Mouse (Mus musculus) erythroid progenitor cell, adult 5-6 weeks (primary cell): ENCODE measurements around the gene Gpc5. TPM values are rescaled to one million over a fixed set of nuclear protein-coding genes. Genes with fewer than 3 reads are reported as not detected.

Experiments used
- ATAC-seq: replicated peaks from 2 replicates; pipeline ENCODE4 v1.8.0; 2016; ENCODE audit warnings: moderate number of reproducible peaks, mild to moderate bottlenecking, moderate TSS enrichment, inconsistent platforms; ENCODE audit not compliant: poor library complexity, low FRiP score, severe bottlenecking
- total RNA-seq, 2 experiments: library from RNA; stranded (forward) in 1 of 2; stranded (reverse) in 1 of 2; fragments of 150-400 nt in 1 of 2; fragments of 186-747, 209-891 nt in 1 of 2; gene quantifications; 2 replicates each; pipeline versions ENCODE4 v1.2.3 to v1.2.4; 2015 to 2017; ENCODE audit warnings: low replicate concordance in 2 of 2

The Gpc5 gene
- total RNA-seq, 2 experiments from 2014 or later = not detected

- no peak for ATAC-seq
Measured at GRCm38 (mm10) chr14:115779382-115780177, 687.6 kb downstream of the Gpc5 start.

DNA sequence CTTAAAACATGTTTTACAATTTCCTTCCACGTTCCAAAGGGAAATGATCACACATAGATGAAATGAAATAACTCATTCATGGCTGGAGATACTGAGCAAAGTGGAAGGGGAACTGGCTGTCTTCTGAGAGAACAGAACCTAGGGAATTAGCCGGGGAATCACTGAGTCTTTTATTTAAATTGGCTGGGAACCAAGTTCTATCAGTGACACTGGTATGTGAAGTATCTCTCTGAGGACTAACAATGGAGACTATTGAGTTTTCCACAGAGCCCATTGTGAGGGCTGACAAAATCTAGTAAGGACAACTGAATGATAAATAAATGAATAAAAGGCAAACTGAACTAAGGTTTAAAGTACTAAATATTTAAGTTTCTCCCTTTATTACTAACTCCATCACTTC, 712.7 kb downstream of the Gpc5 start:
- ATAC-seq = no peak

DNA sequence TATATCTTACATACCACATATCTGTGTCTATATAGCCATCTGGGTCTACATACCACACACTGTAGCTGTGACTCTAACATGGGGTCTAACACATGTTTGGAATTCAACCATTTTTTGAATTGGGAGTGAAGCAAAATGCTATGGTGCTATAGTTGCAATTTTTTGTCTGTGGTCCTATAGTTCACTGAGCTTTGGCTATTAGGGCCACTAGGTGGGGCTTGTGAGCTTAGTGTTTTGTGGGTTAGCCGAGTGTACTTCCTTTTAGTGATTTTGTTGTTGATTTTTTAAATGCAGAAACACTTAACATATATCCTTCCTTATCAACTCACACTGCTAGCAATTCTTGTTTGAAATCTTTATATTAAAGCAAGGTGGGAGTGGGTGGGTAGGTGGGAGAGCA, 727.0 kb downstream of the Gpc5 start:
- ATAC-seq = no peak

DNA sequence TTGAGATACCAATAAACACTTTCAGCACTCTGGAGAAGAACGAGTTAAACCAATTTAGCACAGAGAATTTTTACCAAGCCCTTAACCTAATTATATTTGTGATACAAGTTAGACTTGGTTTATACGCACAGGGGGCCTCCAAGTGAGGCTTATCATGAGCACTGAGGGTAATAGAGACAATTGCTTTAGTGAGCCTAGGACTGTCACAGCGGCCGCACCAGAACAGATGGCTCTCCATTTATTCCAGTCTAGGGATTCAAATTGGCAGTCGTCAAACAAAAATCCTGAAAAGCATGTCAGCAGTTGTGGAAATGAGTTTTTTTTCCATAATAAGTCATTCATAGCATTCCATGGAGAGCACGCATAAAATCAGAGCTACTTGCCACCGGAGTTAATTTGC, 729.6 kb downstream of the Gpc5 start:
- no peak for ATAC-seq

- ATAC-seq = no peak
Measured at GRCm38 (mm10) chr14:115830485-115830884, 738.5 kb downstream of the Gpc5 start.

GRCm38 (mm10) chr14:115831219-115831755, 739.3 kb downstream of the Gpc5 start:
- no peak for ATAC-seq

- ATAC-seq = no peak
Measured at GRCm38 (mm10) chr14:115831854-115832625, 740.0 kb downstream of the Gpc5 start.

DNA sequence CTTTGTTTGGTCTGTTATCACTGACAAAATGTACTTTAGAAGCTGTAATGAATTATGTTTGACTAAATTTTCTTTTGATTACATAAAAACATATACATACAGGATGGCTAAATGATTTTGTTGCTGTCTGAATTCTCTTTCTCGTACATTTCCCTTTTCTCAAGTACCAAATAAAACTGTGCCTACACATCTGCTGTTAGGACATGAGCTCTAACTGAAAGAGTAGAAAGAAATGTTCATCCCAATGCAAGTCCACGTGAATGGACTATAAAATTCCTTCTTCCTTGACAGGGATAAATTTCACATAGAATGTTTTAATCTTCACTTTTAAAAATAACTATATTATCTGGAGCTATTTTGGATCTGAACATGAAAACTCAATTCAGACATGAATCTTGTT, 751.8 kb downstream of the Gpc5 start:
- no peak for ATAC-seq

GRCm38 (mm10) chr14:115844773-115845427, 752.9 kb downstream of the Gpc5 start:
- ATAC-seq = no peak

DNA sequence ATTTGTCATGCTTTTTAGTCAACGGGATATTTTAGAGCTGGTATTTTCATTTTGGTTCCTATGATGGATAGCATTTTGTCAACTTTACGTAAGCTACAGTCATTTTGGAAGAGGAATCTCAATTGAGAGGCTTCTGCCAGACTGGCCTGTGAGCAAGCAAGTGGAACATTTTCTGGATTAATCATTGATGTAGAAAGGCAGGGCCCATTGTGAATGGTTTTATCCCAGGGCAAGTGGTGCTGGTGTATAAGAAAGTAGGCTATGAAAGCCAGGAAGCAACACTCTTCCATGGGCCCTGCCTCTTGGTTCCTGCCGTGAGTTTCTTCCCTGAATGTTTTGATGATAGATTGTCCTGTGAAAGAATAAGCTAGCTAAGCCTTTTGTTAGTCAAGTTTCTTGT, 777.1 kb downstream of the Gpc5 start:
- ATAC-seq = no peak

DNA sequence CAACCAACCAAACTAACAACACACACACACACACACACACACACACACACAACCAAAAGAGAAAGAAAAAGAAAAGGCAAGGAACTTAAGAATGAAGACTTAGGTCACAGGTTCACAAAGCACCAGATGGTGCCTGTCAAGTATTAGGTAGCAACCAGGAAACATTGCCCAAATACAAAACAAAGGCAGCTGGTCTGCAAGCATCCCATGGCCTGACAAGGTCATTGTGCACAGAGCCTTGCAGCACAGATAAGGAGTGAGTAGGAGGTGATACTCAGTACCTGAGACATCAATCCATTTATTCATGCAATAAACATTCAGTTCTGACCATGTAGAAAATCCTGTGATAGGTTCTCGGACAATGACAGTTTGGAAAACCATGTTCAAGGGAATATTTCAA, 884.0 kb downstream of the Gpc5 start:
- ATAC-seq = no peak

DNA sequence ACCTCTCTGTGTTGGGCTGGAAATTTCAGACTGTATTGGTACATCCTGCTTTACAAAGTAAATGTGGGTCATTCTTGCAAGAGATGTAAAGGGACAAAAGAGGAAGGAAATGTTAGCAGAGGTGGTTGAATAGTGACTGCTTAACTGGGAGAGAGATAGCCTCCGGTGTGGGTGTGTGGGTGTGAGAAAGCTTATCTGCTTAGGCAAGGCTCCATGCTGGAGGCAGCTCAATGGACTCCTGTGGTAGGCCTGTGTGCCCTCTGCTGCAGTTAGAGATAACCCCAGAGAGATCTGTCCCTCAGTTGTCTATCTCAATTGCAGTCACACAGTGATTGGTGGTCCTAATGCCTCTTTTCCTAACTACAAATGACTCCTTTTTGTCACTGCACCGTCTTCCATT, 887.2 kb downstream of the Gpc5 start:
- ATAC-seq = peak; percentile 68

DNA sequence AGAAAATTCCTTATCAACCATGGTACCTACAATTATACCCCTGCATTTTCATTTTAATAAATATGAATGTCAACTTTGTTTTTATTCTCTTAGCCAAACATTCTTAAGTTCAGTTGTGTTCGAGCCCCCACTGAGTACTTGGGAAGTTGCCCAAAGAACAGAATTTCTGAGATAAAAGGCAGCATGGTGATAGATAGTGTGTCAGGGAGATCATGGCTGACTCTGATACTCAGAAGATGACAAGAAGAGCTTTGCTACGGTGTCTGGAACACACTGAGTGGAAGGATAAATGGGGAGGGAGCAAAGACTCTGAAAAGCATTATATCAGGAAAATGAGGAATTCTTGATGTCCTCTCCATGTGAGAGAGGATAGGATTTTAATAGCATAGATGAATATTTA, 898.7 kb downstream of the Gpc5 start:
- no peak for ATAC-seq

GRCm38 (mm10) chr14:115993520-115994106, 901.6 kb downstream of the Gpc5 start:
- no peak for ATAC-seq

DNA sequence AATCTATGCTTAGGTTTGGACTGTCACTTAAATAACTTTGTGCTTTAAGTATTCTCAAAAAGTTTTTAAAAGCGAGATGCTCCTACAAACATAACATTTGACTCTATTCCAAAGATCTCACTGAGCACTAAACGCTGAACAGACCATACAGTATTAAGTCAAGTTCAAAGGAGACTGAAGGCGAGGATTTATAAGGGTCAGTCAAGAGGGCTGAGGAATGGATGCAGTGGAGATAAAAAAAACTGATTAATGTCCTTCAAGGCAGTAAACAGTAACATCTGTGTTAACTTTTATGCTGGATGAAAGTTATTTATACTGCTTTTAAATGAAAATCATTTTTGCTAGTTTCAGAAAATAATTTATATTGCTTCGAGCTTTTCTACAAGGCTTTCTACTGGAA, 906.9 kb downstream of the Gpc5 start:
- ATAC-seq = no peak

DNA sequence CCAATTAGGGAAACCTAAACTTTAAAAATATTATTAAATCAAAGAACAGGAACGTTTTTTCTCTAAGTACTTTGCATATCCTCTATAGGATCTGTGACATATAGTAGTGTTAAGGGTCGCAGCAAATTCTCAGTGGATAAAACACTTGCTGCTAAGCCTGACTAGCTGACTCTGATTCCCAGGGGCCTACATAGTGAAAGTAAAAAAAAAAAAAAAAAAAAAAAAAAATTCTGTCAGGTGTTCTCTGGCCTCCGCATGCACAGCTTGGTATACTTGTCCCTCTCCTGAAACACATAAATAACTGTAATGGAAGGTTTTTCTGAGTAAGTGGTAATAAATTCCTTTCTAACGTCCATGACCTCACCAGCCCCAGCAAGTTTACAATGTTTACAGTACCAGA, 995.0 kb downstream of the Gpc5 start:
- no peak for ATAC-seq

DNA sequence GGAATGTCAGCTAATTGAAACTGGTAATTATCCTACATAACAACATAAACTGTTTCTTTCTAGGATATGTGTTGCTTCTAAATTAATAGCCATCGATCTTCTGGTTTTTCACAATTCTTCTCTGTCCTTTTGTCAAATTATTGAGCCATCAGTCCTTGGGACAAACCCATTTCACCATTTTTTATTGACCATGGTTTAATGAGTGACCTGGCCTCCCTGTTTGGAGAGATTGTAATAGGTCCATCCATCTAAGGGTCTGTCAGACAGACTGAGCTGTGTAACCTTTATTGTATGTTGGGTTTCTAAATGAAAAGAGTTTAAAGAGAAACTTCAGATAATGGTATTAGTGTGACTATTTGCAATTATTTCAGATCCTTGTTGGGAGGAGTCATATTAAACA, 1035.9 kb downstream of the Gpc5 start:
- no peak for ATAC-seq

- no peak for ATAC-seq
Measured at GRCm38 (mm10) chr14:116137330-116137729, 1045.3 kb downstream of the Gpc5 start.

- no peak for ATAC-seq
Measured at GRCm38 (mm10) chr14:116137772-116138171, 1045.8 kb downstream of the Gpc5 start.

DNA sequence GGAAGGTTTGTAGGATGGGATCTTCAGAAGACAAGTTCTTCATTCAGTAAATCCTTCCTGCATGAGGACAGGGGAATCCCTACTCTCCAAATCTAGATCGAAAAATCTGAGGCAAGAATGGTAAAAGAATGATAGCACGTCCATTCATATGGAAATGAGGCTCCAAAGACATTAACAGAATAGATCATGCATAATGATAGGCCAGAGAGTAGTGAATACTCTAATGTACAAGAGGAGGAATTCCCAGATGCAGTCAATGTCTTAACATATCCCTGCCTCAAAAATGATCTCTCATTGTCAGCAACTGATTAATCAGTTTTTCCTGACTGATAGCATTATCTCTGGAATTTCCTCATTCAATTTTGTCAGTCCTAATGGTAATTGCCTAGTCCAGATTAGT, 1070.6 kb downstream of the Gpc5 start:
- ATAC-seq = no peak
